Mouse (Mus musculus) heart, embryonic 11.5 days (tissue): Measurements from ENCODE around the gene Hmga2. TPM values are rescaled to one million over a fixed set of nuclear protein-coding genes. Genes with fewer than 3 reads are reported as not detected.

Source experiments
- ATAC-seq: fragments of 200-750 bp; cut with Nextera tagmentation; replicated peaks from 2 replicates; pipeline ENCODE4 v1.8.0; 2017; ENCODE audit warnings: moderate library complexity; ENCODE audit not compliant: insufficient number of reproducible peaks, low FRiP score, low TSS enrichment
- H3K27ac ChIP-seq: fragments of 300-500 bp; sonication (generic); 2 replicates; pipeline ENCODE4 v1.5.1; 2014; ENCODE audit warnings: mild to moderate bottlenecking, low read depth, low read length
- H3K27me3 ChIP-seq: fragments of 300-500 bp; sonication (generic); 2 replicates; pipeline ENCODE4 v1.6.1; 2014; ENCODE audit warnings: mild to moderate bottlenecking, low read length, mixed read lengths; ENCODE audit not compliant: control insufficient read depth, insufficient read depth
- H3K36me3 ChIP-seq: fragments of 300-500 bp; sonication (generic); 2 replicates; pipeline ENCODE4 v1.6.1; 2014; ENCODE audit warnings: mild to moderate bottlenecking, low read length, moderate library complexity, mixed read lengths; ENCODE audit not compliant: control insufficient read depth, insufficient read depth
- H3K4me1 ChIP-seq: fragments of 300-500 bp; sonication (generic); 2 replicates; pipeline ENCODE4 v1.6.1; 2014; ENCODE audit warnings: low read length; ENCODE audit not compliant: control insufficient read depth, insufficient read depth
- H3K4me2 ChIP-seq: fragments of 300-500 bp; sonication (generic); 2 replicates; pipeline ENCODE4 v1.6.1; 2014; ENCODE audit warnings: mild to moderate bottlenecking, moderate library complexity
- H3K4me3 ChIP-seq: fragments of 300-500 bp; sonication (generic); 2 replicates; pipeline ENCODE4 v1.5.1; 2014; ENCODE audit warnings: low read depth, low read length
- H3K9ac ChIP-seq: fragments of 300-500 bp; sonication (generic); 2 replicates; pipeline ENCODE4 v1.6.1; 2014; ENCODE audit warnings: mild to moderate bottlenecking, low read depth, low read length, moderate library complexity
- H3K9me3 ChIP-seq: fragments of 300-500 bp; sonication (generic); replicated peaks from 2 replicates; pipeline ENCODE4 v1.6.1; 2016; ENCODE audit warnings: low read length; ENCODE audit not compliant: control insufficient read depth
- WGBS: fragments of 180-500 bp; shearing (Covaris S2); extraction: QIAGEN DNeasy Blood & Tissue Kit; methylation state at CpG from one replicate; pipeline ENCODE4 v1.1.7; 2014; ENCODE audit not compliant: insufficient replicate concordance; 5-methylcytosine and 5-hydroxymethylcytosine counted together
- polyA plus RNA-seq: library from polyadenylated mRNA; unstranded; fragments of >200 nt; fragmentation: Nextera tagmentation; extraction: Ambion mirVana; gene quantifications from 2 replicates; pipeline ENCODE4 v1.2.1, GENCODE M21; 2014

The Hmga2 gene
- polyA plus RNA-seq, 1 experiment from 2014 or later: 42.6 TPM

DNA sequence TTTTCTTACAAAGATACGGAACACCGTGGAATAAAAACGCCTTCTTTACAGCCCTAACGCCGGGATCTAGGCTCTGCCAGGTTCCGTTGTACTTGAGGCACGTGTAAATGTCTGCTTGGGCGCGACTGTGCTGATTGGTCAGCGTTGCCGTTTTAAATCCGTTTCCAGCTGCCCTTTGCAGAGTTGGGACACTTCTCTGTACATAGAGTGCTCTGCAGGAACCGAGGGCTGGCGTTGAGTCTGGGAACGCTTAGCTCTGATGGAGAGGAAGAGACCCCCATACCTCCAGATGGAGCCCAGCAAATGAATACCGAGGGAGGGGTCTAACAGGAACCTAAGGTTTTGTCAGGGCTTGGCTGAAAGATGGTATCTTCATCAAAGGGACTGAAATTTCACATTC lies 1.9 kb upstream of the Hmga2 start:
- Histone ChIP-seq H3K4me1 (0 out of 2 replicates have a peak, but pooled peaks cover 3% of the 10 kb centered on the region), H3K9me3 (no peaks in the 10 kb centered on the region), H3K9ac (peak overlapping the region; percentile 29; the same call in 1 of the 2 replicates), H3K27ac (no peak overlapping the region), H3K4me3 (peak overlapping the region; percentile 91), H3K27me3 (no peaks in the 10 kb centered on the region), H3K36me3 (no peaks in the 10 kb centered on the region), H3K4me2 (peak overlapping the region; percentile 98)
- under 1% methylated on average over 16 of the region's 16 CpGs for WGBS
- ATAC-seq: no peak

DNA sequence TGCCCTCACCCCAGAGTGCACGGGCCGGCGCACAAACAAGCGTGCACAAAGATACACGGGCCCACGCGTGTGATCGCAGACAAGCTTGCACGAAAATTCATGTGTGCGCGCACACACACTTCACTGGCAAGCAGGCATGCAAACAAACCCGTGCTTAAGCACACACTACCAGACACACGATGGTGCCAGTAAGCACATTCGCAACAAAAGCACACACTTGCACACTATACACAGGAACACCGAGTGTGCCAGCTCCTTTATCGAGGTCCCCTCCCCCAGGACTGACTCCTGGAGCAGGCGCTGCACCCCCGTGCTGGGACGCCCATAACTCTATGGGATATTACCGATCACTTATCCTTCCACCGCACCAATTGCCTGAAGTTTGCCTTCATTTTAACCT lies 1.2 kb upstream of the Hmga2 start:
- no peaks in the 10 kb centered on the region for H3K27me3 ChIP-seq
- ATAC-seq: no peak
- peak overlapping the region; percentile 98 for H3K4me2 ChIP-seq
- no peaks in the 10 kb centered on the region for H3K36me3 ChIP-seq
- whole genome bisulfite sequencing: under 1% methylated on average over 21 of the region's 21 CpGs
- H3K4me1 ChIP-seq: 0 out of 2 replicates have a peak, but pooled peaks cover 3% of the 10 kb centered on the region
- peak overlapping the region; percentile 92 for H3K27ac ChIP-seq
- peak overlapping the region; percentile 91 for H3K4me3 ChIP-seq
- H3K9me3 ChIP-seq: no peaks in the 10 kb centered on the region
- H3K9ac ChIP-seq: peak overlapping the region; percentile 98

DNA sequence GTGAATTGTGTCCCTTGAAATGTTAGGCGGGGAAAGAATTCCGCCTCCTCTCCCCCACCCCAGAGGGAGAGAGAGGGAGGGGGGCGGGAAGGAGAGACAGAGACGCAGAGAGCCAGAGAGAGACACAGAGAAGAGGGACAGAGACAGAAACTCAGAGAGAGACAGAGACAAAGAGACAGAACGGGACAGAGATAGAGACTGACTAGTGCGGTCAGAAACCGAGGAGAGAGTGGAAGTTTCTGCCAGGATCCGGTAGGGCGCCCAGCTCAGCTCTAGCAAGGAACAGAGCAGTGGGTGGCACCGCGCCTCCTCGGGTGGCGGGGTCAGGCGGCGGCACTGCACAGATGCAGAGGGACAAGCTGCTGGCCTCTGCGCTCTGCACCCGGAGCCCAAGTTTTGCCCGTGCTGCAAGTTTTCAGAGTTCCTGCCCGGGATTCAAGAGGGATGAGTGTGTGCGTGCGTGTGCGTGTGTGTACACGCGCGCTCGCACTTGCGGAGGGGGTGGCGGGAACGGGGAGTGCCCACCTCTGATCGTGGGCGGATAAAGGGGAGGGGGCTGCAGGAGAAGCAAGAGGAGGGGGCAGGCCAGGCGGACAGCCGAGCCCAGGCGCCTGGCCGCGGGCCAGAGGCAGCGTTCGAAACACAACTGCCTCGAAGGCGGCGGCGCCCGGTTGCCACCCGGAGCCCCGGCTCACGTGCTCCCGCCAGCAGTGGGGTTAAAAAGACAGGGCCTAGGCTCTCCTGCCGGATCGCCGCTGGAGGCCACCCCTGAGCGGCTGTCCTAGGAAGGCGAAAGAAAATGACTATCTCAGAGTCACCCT lies 457 bp upstream of the Hmga2 start:
- no peaks in the 10 kb centered on the region for H3K9me3 ChIP-seq
- ATAC-seq: peak; percentile 75
- peak overlapping the region; percentile 91 for H3K4me3 ChIP-seq
- H3K27me3 ChIP-seq: no peaks in the 10 kb centered on the region
- 0 out of 2 replicates have a peak, but pooled peaks cover 3% of the 10 kb centered on the region for H3K4me1 ChIP-seq
- H3K27ac ChIP-seq: peak overlapping the region; percentile 92
- no peaks in the 10 kb centered on the region for H3K36me3 ChIP-seq
- WGBS: under 1% methylated on average over 51 of the region's 52 CpGs
- H3K4me2 ChIP-seq: peak overlapping the region; percentile 98
- H3K9ac ChIP-seq: peak overlapping the region; percentile 98

DNA sequence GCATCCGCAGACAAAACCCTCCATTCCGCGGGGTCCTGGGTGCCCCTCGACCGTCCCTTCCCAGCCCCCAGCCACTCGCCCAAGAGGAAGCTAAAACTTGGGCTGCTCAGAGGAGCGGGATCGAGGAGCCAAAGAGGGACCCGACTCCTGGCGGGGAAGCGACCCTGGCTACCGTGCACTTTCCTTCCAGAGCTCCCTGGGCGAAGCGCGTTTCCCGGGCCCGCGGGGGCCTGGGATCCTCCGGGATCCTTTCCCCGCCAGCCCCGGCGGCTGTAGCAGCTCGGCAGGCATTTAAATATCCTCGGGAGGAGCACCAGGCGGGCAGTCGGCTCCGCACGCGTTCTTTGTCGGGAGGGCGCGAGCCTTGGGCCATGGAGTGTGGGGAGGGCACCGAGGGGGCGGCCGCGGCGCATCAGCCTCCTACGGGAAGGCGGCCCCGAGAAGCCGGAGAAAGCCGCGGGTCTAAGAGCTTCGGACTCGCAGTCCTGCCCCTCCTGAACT lies 1.2 kb downstream of the Hmga2 start:
- 0 out of 2 replicates have a peak, but pooled peaks have one; percentile 23 for ATAC-seq
- under 1% methylated on average over 42 of the region's 45 CpGs for WGBS
- Histone ChIP-seq H3K9ac (peak overlapping the region; percentile 98), H3K27ac (peak overlapping the region; percentile 92), H3K4me2 (peak overlapping the region; percentile 98), H3K4me1 (0 out of 2 replicates have a peak, but pooled peaks cover 3% of the 10 kb centered on the region), H3K4me3 (peak overlapping the region; percentile 91), H3K36me3 (no peaks in the 10 kb centered on the region), H3K27me3 (no peaks in the 10 kb centered on the region), H3K9me3 (no peaks in the 10 kb centered on the region)

DNA sequence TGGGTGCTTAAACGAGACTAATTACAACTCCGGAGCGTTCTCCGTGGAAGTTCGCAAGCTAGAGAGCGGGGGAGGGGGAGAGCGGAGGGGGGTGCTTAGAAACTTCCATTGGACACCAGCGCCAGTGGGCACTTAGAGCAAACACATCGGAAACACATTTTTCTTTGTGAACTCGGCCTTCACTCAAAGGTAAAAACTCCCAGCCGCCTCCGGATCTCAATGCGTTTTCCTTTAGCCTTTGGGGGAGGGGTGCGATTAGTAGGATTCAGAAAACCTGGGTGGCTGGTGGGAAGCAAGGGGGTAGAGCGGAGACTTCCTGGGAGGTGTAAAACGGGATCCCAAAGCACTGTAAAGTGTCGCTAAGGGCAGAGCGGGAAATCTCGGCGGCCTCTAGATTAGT lies 2.0 kb downstream of the Hmga2 start:
- H3K9ac ChIP-seq: peak overlapping the region; percentile 98
- no peak for ATAC-seq
- peak overlapping the region; percentile 98 for H3K4me2 ChIP-seq
- no peaks in the 10 kb centered on the region for H3K9me3 ChIP-seq
- peak overlapping the region; percentile 91 for H3K4me3 ChIP-seq
- H3K4me1 ChIP-seq: 0 out of 2 replicates have a peak, but pooled peaks cover 3% of the 10 kb centered on the region
- peak overlapping the region; percentile 92 for H3K27ac ChIP-seq
- H3K36me3 ChIP-seq: no peaks in the 10 kb centered on the region
- WGBS: under 1% methylated on average over 20 of the region's 20 CpGs
- no peaks in the 10 kb centered on the region for H3K27me3 ChIP-seq

DNA sequence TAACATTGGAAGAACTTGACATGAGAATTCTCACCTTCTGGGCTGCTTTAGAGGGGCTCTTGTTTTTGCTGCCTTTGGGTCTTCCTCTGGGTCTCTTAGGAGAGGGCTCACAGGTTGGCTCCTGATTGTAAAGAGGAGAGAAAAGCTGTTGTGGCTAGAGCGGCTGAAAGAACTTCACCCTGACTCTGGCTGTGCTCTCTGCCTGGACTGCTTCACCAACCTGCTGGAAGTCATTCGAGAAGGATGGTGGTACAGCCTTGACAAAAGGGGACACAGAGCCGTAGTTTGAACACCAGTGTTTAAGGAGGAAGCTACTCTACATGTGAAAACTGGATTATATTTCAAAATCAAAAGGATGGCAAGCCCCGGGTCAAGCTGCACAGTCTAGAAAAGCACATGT lies 3.1 kb downstream of the Hmga2 start:
- H3K4me3 ChIP-seq: peak overlapping the region; percentile 91
- WGBS: 31% methylated on average over 4 of the region's 4 CpGs
- H3K27me3 ChIP-seq: no peaks in the 10 kb centered on the region
- no peak overlapping the region for H3K27ac ChIP-seq
- peak overlapping the region; percentile 98 for H3K4me2 ChIP-seq
- H3K9me3 ChIP-seq: no peaks in the 10 kb centered on the region
- ATAC-seq: no peak
- H3K4me1 ChIP-seq: 0 out of 2 replicates have a peak, but pooled peaks cover 3% of the 10 kb centered on the region
- 0 out of 2 replicates have a peak overlapping the region, but pooled peaks have one; percentile 52 for H3K9ac ChIP-seq
- peaks cover 7% of the 10 kb centered on the region for H3K36me3 ChIP-seq

DNA sequence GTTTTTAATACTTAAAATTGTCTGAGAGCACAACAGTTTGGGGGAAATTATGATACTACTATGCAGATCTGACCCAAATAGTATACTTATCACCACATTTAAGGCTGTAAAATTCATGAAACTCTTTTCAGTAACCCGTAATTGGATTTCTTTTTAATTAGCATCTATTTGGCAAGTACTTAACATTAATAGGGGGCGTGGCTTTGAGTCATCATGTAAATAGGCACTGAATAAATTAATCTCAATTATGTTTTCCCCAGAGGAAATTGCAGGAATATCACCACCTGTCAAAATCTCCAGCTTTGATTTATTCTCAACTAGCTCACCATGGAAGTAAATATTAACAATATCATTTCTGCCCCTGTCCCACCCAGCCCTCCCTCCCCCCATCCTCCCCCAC lies 3.7 kb downstream of the Hmga2 start:
- Histone ChIP-seq H3K27me3 (no peaks in the 10 kb centered on the region), H3K4me2 (no peak overlapping the region), H3K9ac (no peak overlapping the region), H3K36me3 (peaks cover 7% of the 10 kb centered on the region), H3K9me3 (no peaks in the 10 kb centered on the region), H3K4me1 (0 out of 2 replicates have a peak, but pooled peaks cover 1% of the 10 kb centered on the region), H3K4me3 (no peak overlapping the region), H3K27ac (no peak overlapping the region)
- WGBS: 61% methylated on average over 2 of the region's 2 CpGs
- no peak for ATAC-seq

DNA sequence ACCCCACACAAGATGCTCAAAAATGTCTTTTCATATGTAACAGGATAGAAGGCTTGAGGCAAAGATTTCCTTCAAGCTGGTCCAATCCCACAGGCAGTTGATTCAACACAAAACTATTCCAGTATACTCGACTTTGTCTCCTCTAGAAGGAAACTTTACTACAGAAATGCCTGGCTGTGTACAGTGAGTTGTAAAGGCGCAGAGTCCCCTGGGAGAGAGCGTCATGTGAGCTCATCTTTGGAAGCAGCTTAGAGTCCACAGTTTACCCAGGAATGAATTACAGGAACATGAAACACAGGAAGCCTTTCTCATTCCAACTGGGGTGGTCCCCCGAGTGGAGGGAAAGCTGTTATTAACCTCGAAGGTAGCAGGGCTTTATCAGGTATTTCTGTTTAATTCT lies 11.1 kb downstream of the Hmga2 start:
- Histone ChIP-seq H3K9ac (no peak overlapping the region), H3K4me2 (no peak overlapping the region), H3K27me3 (no peaks in the 10 kb centered on the region), H3K9me3 (no peaks in the 10 kb centered on the region), H3K4me3 (no peak overlapping the region), H3K36me3 (peaks cover 11% of the 10 kb centered on the region), H3K27ac (no peak overlapping the region), H3K4me1 (peaks cover 4% of the 10 kb centered on the region; the same call in 1 of the 2 replicates)
- WGBS: 71% methylated on average over 5 of the region's 5 CpGs
- ATAC-seq: no peak
